Mouse (Mus musculus) heart, adult 8-10 months (tissue): ENCODE data around the gene Dlgap5. TPM values are rescaled to one million over a fixed set of nuclear protein-coding genes. Genes with fewer than 3 reads are reported as not detected.

ENCODE experiments used
- DNase-seq: peaks from one replicate; pipeline ENCODE4 v3.0.0; 2022; ENCODE audit warnings: low spot score
- total RNA-seq, 4 experiments: library from RNA; stranded (reverse); gene quantifications; 2 replicates each; pipeline ENCODE4 v1.2.4; 2022

Gene Dlgap5
- total RNA-seq, 4 experiments from 2014 or later = 0.60 to 0.75 (median 0.63) TPM; not detected in 1

- DNase-seq = no peak
Observed at GRCm38 (mm10) chr14:47352272-47352671, 65.9 kb downstream of the Dlgap5 start.

GRCm38 (mm10) chr14:47350974-47351373, 67.2 kb downstream of the Dlgap5 start:
- no peak for DNase-seq

GRCm38 (mm10) chr14:47346715-47347114, 71.5 kb downstream of the Dlgap5 start:
- DNase-seq = no peak

GRCm38 (mm10) chr14:47341811-47342291, 76.4 kb downstream of the Dlgap5 start:
- no peak for DNase-seq

- DNase-seq = no peak
Observed at GRCm38 (mm10) chr14:47340231-47340925, 77.8 kb downstream of the Dlgap5 start.

Other genes starting within 250 kb of the Dlgap5 start
- 1 to 10 TPM; 5.5 to 6.8 (median 6.4) TPM for gene Gch1, start 229.0 kb downstream of the Dlgap5 start, total RNA-seq
- gene Wdhd1, start 141.6 kb downstream of the Dlgap5 start, total RNA-seq = 1 to 10 TPM in 1 of 4 experiments, under 1 TPM in 3; 0.57 to 1.1 (median 0.78) TPM
- 10 to 100 TPM; 12.7 to 14.2 (median 13.5) TPM for gene Socs4, start 141.5 kb downstream of the Dlgap5 start, total RNA-seq
- gene Mapk1ip1l, start 120.1 kb downstream of the Dlgap5 start, total RNA-seq = 10 to 100 TPM; 21.8 to 35.6 (median 30.7) TPM
- gene Lgals3, start 50.7 kb downstream of the Dlgap5 start, total RNA-seq = 1 to 10 TPM; 4.0 to 6.1 (median 5.1) TPM
- gene Fbxo34, start 32.0 kb upstream of the Dlgap5 start, total RNA-seq = 10 to 100 TPM in 3 of 4 experiments, 1 to 10 TPM in 1; 9.4 to 12.1 (median 11.6) TPM
- 10 to 100 TPM in 2 of 4 experiments, 1 to 10 TPM in 2; 8.0 to 11.3 (median 9.8) TPM for gene Atg14, start 152.2 kb upstream of the Dlgap5 start, total RNA-seq
- gene Ktn1, start 230.0 kb upstream of the Dlgap5 start, total RNA-seq = 100 to 1,000 TPM; 175 to 222 (median 206) TPM